Mouse (Mus musculus): ENCODE data around the gene Pxk. TPM values are rescaled to one million over a fixed set of nuclear protein-coding genes. Genes with fewer than 3 reads are reported as not detected.

Pxk gene
- polyA plus RNA-seq, 1 experiment, result 19.8 TPM

DNA sequence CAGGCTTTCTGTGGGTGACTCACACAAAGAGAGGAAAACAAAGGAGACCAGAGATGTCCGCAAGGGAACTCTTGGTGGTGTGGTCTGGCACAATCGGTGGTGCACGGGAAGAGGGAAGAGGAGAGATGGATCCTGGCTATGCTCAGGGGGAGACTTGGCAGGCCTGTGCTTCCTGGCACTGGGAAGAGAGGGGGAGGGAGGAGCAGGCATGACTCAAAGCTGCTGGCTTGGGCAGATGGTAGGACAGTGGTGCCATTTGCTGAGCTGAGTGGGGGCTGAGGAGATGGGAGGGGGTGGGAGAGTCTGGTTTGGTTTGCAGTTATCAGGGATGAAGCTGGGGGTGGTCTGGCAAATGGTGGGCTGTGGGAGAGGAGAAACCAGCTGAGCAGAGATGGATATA lies 110.9 kb downstream of the Pxk start:
- no peaks in the 10 kb centered on the region for H3K36me3 ChIP-seq (ENCODE audit: control insufficient read depth, insufficient read depth, low read length, poor library complexity, severe bottlenecking)
- H3K9ac ChIP-seq (ENCODE audit: low read depth, poor library complexity, severe bottlenecking), result no peak overlapping the region
- TF ChIP-seq EP300 (IDR thresholded peaks at IDR 0.05; ENCODE audit: insufficient read depth, low read depth, low read length) (no peak), POLR2A (IDR thresholded peaks at IDR 0.05; ENCODE audit: insufficient read depth, low read length) (no peak), CTCF (IDR thresholded peaks at IDR 0.05; ENCODE audit: low read depth, low read length) (no peak)
- H3K27me3 ChIP-seq (ENCODE audit: control insufficient read depth, insufficient read depth, low read length, poor library complexity, severe bottlenecking), result no peaks in the 10 kb centered on the region
- no peak overlapping the region for H3K4me3 ChIP-seq (ENCODE audit: low read depth, low read length)
- H3K9me3 ChIP-seq (replicated peaks; ENCODE audit: control insufficient read depth, insufficient read depth, low read length, poor library complexity, severe bottlenecking), result no peaks in the 10 kb centered on the region
- H3K27ac ChIP-seq (ENCODE audit: insufficient read depth, low read length), result no peak overlapping the region
- H3K4me1 ChIP-seq (ENCODE audit: control insufficient read depth, insufficient read depth, low read length), result peaks cover 9% of the 10 kb centered on the region

DNA sequence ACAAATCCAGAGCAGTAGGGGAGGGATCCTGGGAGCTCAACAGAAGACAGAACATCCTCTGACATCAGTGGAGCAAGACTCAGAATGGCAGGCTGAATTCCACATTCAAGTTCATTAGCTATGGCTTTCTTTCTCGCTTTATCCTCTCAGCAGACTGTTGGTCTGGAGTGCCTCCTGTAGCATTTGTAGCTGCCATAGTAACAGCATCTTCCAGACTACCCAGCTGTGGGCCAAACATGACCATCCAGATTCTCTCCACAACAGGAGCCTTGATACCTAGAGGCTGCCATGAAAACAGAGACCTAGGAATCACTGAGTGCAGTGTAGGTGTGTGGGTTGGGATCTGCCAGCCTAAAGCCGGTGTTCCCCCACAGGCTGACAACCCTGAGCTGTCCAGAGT lies 111.9 kb downstream of the Pxk start:
- no peak overlapping the region for H3K4me3 ChIP-seq (ENCODE audit: low read depth, low read length)
- H3K27ac ChIP-seq (ENCODE audit: insufficient read depth, low read length), result no peak overlapping the region
- H3K9ac ChIP-seq (ENCODE audit: low read depth, poor library complexity, severe bottlenecking), result no peak overlapping the region
- TF ChIP-seq EP300 (IDR thresholded peaks at IDR 0.05; ENCODE audit: insufficient read depth, low read depth, low read length) (no peak), POLR2A (IDR thresholded peaks at IDR 0.05; ENCODE audit: insufficient read depth, low read length) (no peak), CTCF (IDR thresholded peaks at IDR 0.05; ENCODE audit: low read depth, low read length) (no peak)
- no peaks in the 10 kb centered on the region for H3K9me3 ChIP-seq (replicated peaks; ENCODE audit: control insufficient read depth, insufficient read depth, low read length, poor library complexity, severe bottlenecking)
- peaks cover 9% of the 10 kb centered on the region for H3K4me1 ChIP-seq (ENCODE audit: control insufficient read depth, insufficient read depth, low read length)
- no peaks in the 10 kb centered on the region for H3K27me3 ChIP-seq (ENCODE audit: control insufficient read depth, insufficient read depth, low read length, poor library complexity, severe bottlenecking)
- no peaks in the 10 kb centered on the region for H3K36me3 ChIP-seq (ENCODE audit: control insufficient read depth, insufficient read depth, low read length, poor library complexity, severe bottlenecking)

DNA sequence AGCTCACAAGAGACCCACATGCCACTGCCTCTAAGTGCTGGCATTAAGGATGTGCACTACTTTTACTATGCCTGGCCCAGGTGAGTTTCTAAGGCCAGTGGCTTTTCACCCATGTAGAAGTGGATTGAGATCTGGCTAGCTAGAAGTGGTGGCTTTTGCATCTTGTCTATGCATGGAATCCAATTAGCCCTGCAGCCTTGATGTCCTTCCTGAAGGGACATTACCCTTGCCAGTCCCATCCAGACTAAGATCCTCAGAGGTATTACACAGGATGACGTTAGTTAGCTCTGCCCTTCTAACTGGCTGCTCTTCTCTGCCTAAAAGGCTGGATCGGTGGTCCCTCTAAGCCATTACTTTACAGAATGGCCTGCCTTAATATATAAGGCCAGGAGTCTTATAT lies 115.0 kb downstream of the Pxk start:
- H3K27ac ChIP-seq (ENCODE audit: insufficient read depth, low read length), result no peak overlapping the region
- no peak overlapping the region for H3K4me3 ChIP-seq (ENCODE audit: low read depth, low read length)
- peaks cover under 1% of the 10 kb centered on the region for H3K4me1 ChIP-seq (ENCODE audit: control insufficient read depth, insufficient read depth, low read length)
- no peak overlapping the region for H3K9ac ChIP-seq (ENCODE audit: low read depth, poor library complexity, severe bottlenecking)
- H3K36me3 ChIP-seq (ENCODE audit: control insufficient read depth, insufficient read depth, low read length, poor library complexity, severe bottlenecking), result no peaks in the 10 kb centered on the region
- H3K9me3 ChIP-seq (replicated peaks; ENCODE audit: control insufficient read depth, insufficient read depth, low read length, poor library complexity, severe bottlenecking), result no peaks in the 10 kb centered on the region
- TF ChIP-seq POLR2A (IDR thresholded peaks at IDR 0.05; ENCODE audit: insufficient read depth, low read length) (no peak), CTCF (IDR thresholded peaks at IDR 0.05; ENCODE audit: low read depth, low read length) (no peak), EP300 (IDR thresholded peaks at IDR 0.05; ENCODE audit: insufficient read depth, low read depth, low read length) (no peak)
- no peaks in the 10 kb centered on the region for H3K27me3 ChIP-seq (ENCODE audit: control insufficient read depth, insufficient read depth, low read length, poor library complexity, severe bottlenecking)

DNA sequence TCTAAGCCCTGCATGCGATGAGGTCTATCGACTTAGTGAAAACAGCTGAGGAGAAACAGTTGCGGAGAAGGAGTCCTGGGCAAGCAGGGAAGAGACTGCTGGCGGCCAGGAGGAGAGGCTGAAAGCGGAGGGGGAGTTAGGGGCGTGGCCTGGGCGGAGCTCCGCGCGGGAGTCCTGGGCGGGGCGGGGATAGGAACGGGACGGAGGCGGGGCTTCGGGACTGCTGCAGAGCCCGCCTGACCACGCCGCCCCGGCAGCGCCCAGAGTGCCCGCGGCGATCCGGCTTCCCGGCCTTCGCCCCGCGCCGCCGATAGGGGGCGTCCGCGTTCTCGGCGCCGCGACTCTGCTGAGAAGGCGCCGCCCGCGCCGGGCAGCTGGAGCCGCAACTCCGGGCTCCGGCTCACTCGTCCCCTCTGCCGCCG lies 115.8 kb downstream of the Pxk start, which contains the start of gene Kctd6:
TSS of gene Kctd6 (plus strand) at position 338 of the 422 bp plus-strand sequence.
- Histone ChIP-seq H3K27ac (ENCODE audit: insufficient read depth, low read length) (peak within 1 kb of the TSS; percentile 29; the same call in 1 of the 2 replicates), H3K9ac (ENCODE audit: low read depth, poor library complexity, severe bottlenecking) (peak within 1 kb of the TSS; percentile 92), H3K4me1 (ENCODE audit: control insufficient read depth, insufficient read depth, low read length) (no peaks in the 10 kb centered on the region), H3K9me3 (replicated peaks; ENCODE audit: control insufficient read depth, insufficient read depth, low read length, poor library complexity, severe bottlenecking) (no peaks in the 10 kb centered on the region), H3K27me3 (ENCODE audit: control insufficient read depth, insufficient read depth, low read length, poor library complexity, severe bottlenecking) (no peaks in the 10 kb centered on the region), H3K4me3 (ENCODE audit: low read depth, low read length) (peak within 1 kb of the TSS; percentile 73), H3K36me3 (ENCODE audit: control insufficient read depth, insufficient read depth, low read length, poor library complexity, severe bottlenecking) (no peaks in the 10 kb centered on the region)
- TF ChIP-seq EP300 (IDR thresholded peaks at IDR 0.05; ENCODE audit: insufficient read depth, low read depth, low read length) (no peak), POLR2A (IDR thresholded peaks at IDR 0.05; ENCODE audit: insufficient read depth, low read length) (peak; percentile 63), CTCF (IDR thresholded peaks at IDR 0.05; ENCODE audit: low read depth, low read length) (peak; percentile 34)

Other genes starting within 250 kb of the Pxk start
- 0.91 TPM in 1 of 2 replicates, not detected in the other for gene Gm45521, start 140.9 kb upstream of the Pxk start, polyA plus RNA-seq (2011; ENCODE audit: insufficient read depth, insufficient read length, low read depth, missing spikeins)
- gene Dnase1l3, start 103.6 kb upstream of the Pxk start, polyA plus RNA-seq (2011; ENCODE audit: insufficient read depth, insufficient read length, low read depth, missing spikeins), result 0.27 and 0.30 TPM in 2 replicates
- 12.6 and 14.9 TPM in 2 replicates for gene Abhd6, start 95.3 kb upstream of the Pxk start, polyA plus RNA-seq (2011; ENCODE audit: insufficient read depth, insufficient read length, low read depth, missing spikeins)
- gene Rpp14, start 17.8 kb upstream of the Pxk start, polyA plus RNA-seq (2011; ENCODE audit: insufficient read depth, insufficient read length, low read depth, missing spikeins), result 40.5 and 47.1 TPM in 2 replicates
- 167 and 168 TPM in 2 replicates for gene Pdhb, start 74.8 kb downstream of the Pxk start, polyA plus RNA-seq (2011; ENCODE audit: insufficient read depth, insufficient read length, low read depth, missing spikeins)
- 35.6 and 36.7 TPM in 2 replicates for gene Kctd6, start 115.9 kb downstream of the Pxk start, polyA plus RNA-seq (2011; ENCODE audit: insufficient read depth, insufficient read length, low read depth, missing spikeins)
- not detected in 2 replicates for gene Acox2, start 161.1 kb downstream of the Pxk start, polyA plus RNA-seq (2011; ENCODE audit: insufficient read depth, insufficient read length, low read depth, missing spikeins)
- 0.69 and 1.2 TPM in 2 replicates for gene Fam107a, start 219.8 kb downstream of the Pxk start, polyA plus RNA-seq (2011; ENCODE audit: insufficient read depth, insufficient read length, low read depth, missing spikeins)

Data from ES-Bruce4 (cell line).